Mouse (Mus musculus): ENCODE measurements at regions not wholly inside any gene's neighbourhood (a gene's known extent, or its start where the extent isn't known, plus 50 kb on each side); places are given as distances from the start of the nearest gene placed in this dataset.

GRCm38 (mm10) chr13:47948098-47948865, 312.7 kb upstream of the Id4 start:
- peak; percentile 59 for DNase-seq
- intact Hi-C loops (cut with DNase I) = no loop called here

GRCm38 (mm10) chr13:47950456-47950855, 310.6 kb upstream of the Id4 start:
- DNase-seq = no peak
- intact Hi-C loops (cut with DNase I) = no loop called here

GRCm38 (mm10) chr13:47951043-47951442, 310.0 kb upstream of the Id4 start:
- no peak for DNase-seq
- intact Hi-C loops (cut with DNase I) = no loop called here

GRCm38 (mm10) chr13:47952946-47953345, 308.1 kb upstream of the Id4 start:
- intact Hi-C loops (cut with DNase I) = no loop called here
- DNase-seq = no peak

- no peak for DNase-seq
- intact Hi-C loops (cut with DNase I) = no loop called here
Measured at GRCm38 (mm10) chr13:47953776-47954175, 307.3 kb upstream of the Id4 start.

GRCm38 (mm10) chr13:47955504-47955903, 305.5 kb upstream of the Id4 start:
- no peak for DNase-seq
- intact Hi-C loops (cut with DNase I) = no loop called here

GRCm38 (mm10) chr13:47957662-47958061, 303.4 kb upstream of the Id4 start:
- intact Hi-C loops (cut with DNase I) = no loop called here

GRCm38 (mm10) chr13:47974216-47974615, 286.8 kb upstream of the Id4 start:
- intact Hi-C loops (cut with DNase I) = no loop called here

More at GRCm38 (mm10) chr13:47957662-47958061, 303.4 kb upstream of the Id4 start:
- no peak for DNase-seq

GRCm38 (mm10) chr13:47974756-47975515, 286.1 kb upstream of the Id4 start:
- intact Hi-C loops (cut with DNase I) = no loop called here
- no peak for DNase-seq

More at GRCm38 (mm10) chr13:47974216-47974615, 286.8 kb upstream of the Id4 start:
- DNase-seq = peak; percentile 30

- intact Hi-C loops (cut with DNase I) = no loop called here
- no peak for DNase-seq
Measured at GRCm38 (mm10) chr13:47998495-47998894, 262.5 kb upstream of the Id4 start.

GRCm38 (mm10) chr13:47999399-47999798, 261.6 kb upstream of the Id4 start:
- intact Hi-C loops (cut with DNase I) = no loop called here
- peak; percentile 10 for DNase-seq

GRCm38 (mm10) chr13:48003126-48003525, 257.9 kb upstream of the Id4 start:
- intact Hi-C loops (cut with DNase I) = no loop called here
- no peak for DNase-seq

GRCm38 (mm10) chr13:48013336-48013750, 247.7 kb upstream of the Id4 start:
- intact Hi-C loops (cut with DNase I) = no loop called here
- DNase-seq = no peak

- intact Hi-C loops (cut with DNase I) = no loop called here
- no peak for DNase-seq
Measured at GRCm38 (mm10) chr13:48015296-48015695, 245.7 kb upstream of the Id4 start.

GRCm38 (mm10) chr13:48016051-48016450, 245.0 kb upstream of the Id4 start:
- no peak for DNase-seq
- intact Hi-C loops (cut with DNase I) = no loop called here

- intact Hi-C loops (cut with DNase I) = no loop called here
- DNase-seq = no peak
Measured at GRCm38 (mm10) chr13:48016606-48017005, 244.4 kb upstream of the Id4 start.

- no peak for DNase-seq
- intact Hi-C loops (cut with DNase I) = no loop called here
Measured at GRCm38 (mm10) chr13:48017649-48018048, 243.4 kb upstream of the Id4 start.

GRCm38 (mm10) chr13:48018606-48019005, 242.4 kb upstream of the Id4 start:
- intact Hi-C loops (cut with DNase I) = no loop called here

GRCm38 (mm10) chr13:48022958-48023615, 237.9 kb upstream of the Id4 start:
- DNase-seq = no peak
- intact Hi-C loops (cut with DNase I) = no loop called here

More at GRCm38 (mm10) chr13:48018606-48019005, 242.4 kb upstream of the Id4 start:
- DNase-seq = no peak

- intact Hi-C loops (cut with DNase I) = no loop called here
Measured at GRCm38 (mm10) chr13:48027775-48028489, 233.1 kb upstream of the Id4 start.

GRCm38 (mm10) chr13:48031491-48031890, 229.5 kb upstream of the Id4 start:
- no peak for DNase-seq
- intact Hi-C loops (cut with DNase I) = no loop called here

More at GRCm38 (mm10) chr13:48027775-48028489, 233.1 kb upstream of the Id4 start:
- peak; percentile 96 for DNase-seq
